Mouse (Mus musculus) forebrain, embryonic 11.5 days (tissue): ENCODE results near the gene Rnf207. TPM values are rescaled to one million over a fixed set of nuclear protein-coding genes. Genes with fewer than 3 reads are reported as not detected.

Experiments
- ATAC-seq: fragments of 200-750 bp; cut with Nextera tagmentation; replicated peaks from 2 replicates; pipeline ENCODE4 v1.8.0; 2017; ENCODE audit warnings: moderate TSS enrichment; ENCODE audit not compliant: low FRiP score
- DNase-seq: peaks from one replicate; pipeline ENCODE4 v3.0.0-alpha.2; 2017; ENCODE audit warnings: low spot score
- H3K27ac ChIP-seq: fragments of 300-500 bp; sonication (generic); 2 replicates; pipeline ENCODE4 v1.5.1; 2014; ENCODE audit warnings: low read depth, low read length
- H3K27me3 ChIP-seq: fragments of 300-500 bp; sonication (generic); 2 replicates; pipeline ENCODE4 v1.6.1; 2014; ENCODE audit warnings: mild to moderate bottlenecking, low read length, mixed read lengths; ENCODE audit not compliant: control insufficient read depth, insufficient read depth
- H3K36me3 ChIP-seq: fragments of 300-500 bp; sonication (generic); 2 replicates; pipeline ENCODE4 v1.6.1; 2014; ENCODE audit warnings: mild to moderate bottlenecking, low read length, moderate library complexity, mixed read lengths; ENCODE audit not compliant: control insufficient read depth, insufficient read depth
- H3K4me1 ChIP-seq: fragments of 300-500 bp; sonication (generic); replicated peaks from 2 replicates; pipeline ENCODE4 v1.6.1; 2014; ENCODE audit warnings: low read length, mixed read lengths; ENCODE audit not compliant: control insufficient read depth, insufficient read depth
- H3K4me2 ChIP-seq: fragments of 300-500 bp; sonication (generic); 2 replicates; pipeline ENCODE4 v1.6.1; 2014; ENCODE audit warnings: low read depth, mild to moderate bottlenecking, low read length, moderate library complexity, mixed read lengths; ENCODE audit not compliant: severe bottlenecking
- H3K4me3 ChIP-seq: fragments of 300-500 bp; sonication (generic); 2 replicates; pipeline ENCODE4 v1.5.1; 2014; ENCODE audit warnings: low read depth, low read length
- H3K9ac ChIP-seq: fragments of 300-500 bp; sonication (generic); 2 replicates; pipeline ENCODE4 v1.6.1; 2014; ENCODE audit warnings: low read length
- H3K9me3 ChIP-seq: fragments of 300-500 bp; sonication (generic); 2 replicates; pipeline ENCODE4 v1.6.1; 2016; ENCODE audit warnings: low read length, mixed read lengths; ENCODE audit not compliant: control insufficient read depth
- WGBS: fragments of 180-500 bp; shearing (Covaris S2); extraction: QIAGEN DNeasy Blood & Tissue Kit; methylation state at CpG from one replicate; pipeline ENCODE4 v1.1.7; 2014; 5-methylcytosine and 5-hydroxymethylcytosine counted together
- polyA plus RNA-seq: library from polyadenylated mRNA; unstranded; fragments of >200 nt; fragmentation: Nextera tagmentation; extraction: Ambion mirVana; gene quantifications from 2 replicates; pipeline ENCODE4 v1.2.1, GENCODE M21; 2014

Gene Rnf207
- polyA plus RNA-seq, 1 experiment from 2014 or later, result 0.60 TPM

DNA sequence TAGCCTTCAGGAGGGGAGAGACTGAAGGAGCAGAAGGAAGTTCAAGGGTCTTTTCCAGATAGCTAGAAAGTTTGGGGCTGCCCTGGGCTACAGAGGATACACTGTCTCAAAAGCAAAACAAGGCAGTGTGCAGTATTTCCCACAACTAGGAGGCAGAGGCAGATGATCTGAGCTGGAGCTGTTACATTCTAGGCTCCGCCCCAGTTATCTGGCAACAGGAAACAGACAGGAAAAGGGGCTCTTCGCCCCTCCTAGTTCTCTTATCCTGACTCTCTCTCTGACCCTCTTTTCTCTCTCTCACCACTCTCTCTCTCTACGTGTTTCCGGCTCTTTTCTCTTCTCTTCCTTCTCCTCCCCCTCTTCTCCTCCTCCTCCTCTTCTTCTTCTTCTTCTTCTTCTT lies 22.9 kb downstream of the Rnf207 start:
- DNase-seq (no peak), ATAC-seq (no peak)
- H3K27ac ChIP-seq, result no peak overlapping the region
- no peak overlapping the region for H3K4me2 ChIP-seq
- WGBS, result 63% methylated on average over 4 of the region's 4 CpGs
- no peak overlapping the region for H3K9ac ChIP-seq
- H3K4me3 ChIP-seq, result no peak overlapping the region
- peaks cover 45% of the 10 kb centered on the region for H3K27me3 ChIP-seq
- H3K36me3 ChIP-seq, result no peaks in the 10 kb centered on the region
- H3K9me3 ChIP-seq, result no peaks in the 10 kb centered on the region
- peaks cover 24% of the 10 kb centered on the region for H3K4me1 ChIP-seq

DNA sequence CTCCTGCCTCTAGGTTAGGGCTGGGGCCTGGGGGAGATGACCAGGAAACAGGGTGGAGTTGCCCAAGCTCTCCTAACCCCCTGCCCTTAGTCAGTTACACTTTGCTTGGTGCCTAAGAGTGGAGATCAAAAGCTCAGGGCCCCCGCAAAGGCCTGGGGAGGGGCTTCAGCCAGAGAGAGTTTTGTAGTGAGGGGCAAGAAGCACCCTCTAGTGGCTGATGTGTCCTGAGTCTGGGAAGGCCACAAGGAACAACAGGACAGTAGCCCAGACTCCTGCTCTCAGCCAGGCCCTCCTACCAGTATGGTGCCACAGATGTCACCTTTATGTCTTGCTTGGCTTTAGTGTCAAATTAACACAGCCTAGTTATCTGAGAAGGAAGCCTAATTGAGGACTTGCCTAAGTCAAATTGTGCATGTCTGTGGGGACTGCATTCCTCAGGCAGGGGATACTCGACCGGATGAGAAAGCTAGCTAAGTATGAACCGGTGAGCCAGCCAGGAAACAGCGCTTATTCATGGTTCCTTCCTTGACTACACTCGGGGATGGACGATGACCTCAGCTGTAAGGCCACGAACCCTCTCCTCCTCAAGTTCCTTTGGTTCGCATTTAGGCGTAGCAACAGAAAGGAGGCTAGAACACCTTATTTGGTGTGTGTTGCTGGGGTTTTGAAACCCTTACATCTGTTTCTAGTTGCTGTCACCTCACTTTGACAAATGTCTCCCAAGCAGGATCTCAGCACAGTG lies 24.4 kb downstream of the Rnf207 start:
- no peak overlapping the region for H3K27ac ChIP-seq
- no peak overlapping the region for H3K4me2 ChIP-seq
- no peaks in the 10 kb centered on the region for H3K36me3 ChIP-seq
- H3K4me3 ChIP-seq, result no peak overlapping the region
- DNase-seq (no peak), ATAC-seq (no peak)
- H3K9ac ChIP-seq, result no peak overlapping the region
- peaks cover 36% of the 10 kb centered on the region for H3K4me1 ChIP-seq
- peaks cover 60% of the 10 kb centered on the region for H3K27me3 ChIP-seq
- H3K9me3 ChIP-seq, result no peaks in the 10 kb centered on the region
- WGBS, result 62% methylated on average over 10 of the region's 10 CpGs

DNA sequence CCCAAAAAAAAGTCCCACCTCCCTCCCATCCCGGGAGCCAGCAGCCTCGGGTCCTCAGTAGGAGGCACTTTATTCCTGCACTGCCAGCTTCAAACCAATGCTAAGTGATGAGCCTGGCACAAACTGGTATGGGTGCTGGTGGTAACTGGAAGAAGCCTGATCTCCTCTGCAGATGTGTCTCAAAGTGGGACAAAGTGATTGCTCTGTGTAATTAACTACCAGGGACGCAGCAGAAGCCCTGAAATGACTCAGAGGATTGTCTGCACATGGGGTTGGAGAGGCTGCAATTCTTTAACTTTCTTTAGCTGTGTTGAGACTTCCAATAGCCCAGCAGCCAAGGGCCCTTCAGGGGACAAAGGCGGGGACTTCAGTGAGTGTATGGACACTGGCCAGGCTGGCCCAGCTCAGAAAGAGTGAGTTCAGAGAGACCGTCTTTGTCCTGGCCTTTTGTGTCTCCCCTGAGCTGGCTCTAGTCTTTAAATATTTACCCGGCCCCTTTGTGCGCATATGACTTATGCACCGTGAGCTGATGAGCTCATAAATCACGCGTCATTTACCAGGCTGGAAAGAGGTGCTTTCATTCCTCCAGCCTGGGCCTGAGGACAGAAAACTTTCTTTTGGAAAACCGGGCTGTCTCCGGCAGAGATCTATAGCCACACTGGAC lies 26.6 kb downstream of the Rnf207 start:
- no peak for DNase-seq
- no peaks in the 10 kb centered on the region for H3K36me3 ChIP-seq

DNA sequence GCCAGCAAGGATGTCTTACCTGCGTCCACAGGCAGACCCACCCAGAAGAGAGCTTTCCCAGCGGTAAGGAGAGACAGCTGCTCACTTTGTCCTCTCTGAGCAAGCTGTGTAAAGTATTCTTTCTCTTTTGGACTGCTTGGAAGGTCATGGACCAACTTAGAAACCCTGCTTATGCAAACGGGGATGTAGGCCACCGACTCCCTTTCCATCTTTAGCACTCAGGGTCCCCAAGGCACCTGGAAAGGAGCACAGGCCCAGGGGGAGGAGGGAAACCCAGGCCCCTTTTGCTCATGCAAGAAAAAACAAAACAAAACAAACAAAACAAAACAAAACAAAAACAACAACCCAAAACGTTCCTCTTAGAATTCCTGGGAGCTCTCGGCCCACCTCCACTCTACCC lies 27.2 kb downstream of the Rnf207 start, which contains the start of gene Hes3:
Gene Hes3 (minus strand): TSS at position 101 of the 400 bp plus-strand sequence.
- Histone ChIP-seq H3K9ac (peak within 1 kb of the TSS; percentile 47; the same call in 1 of the 2 replicates), H3K27me3 (peaks cover 82% of the 10 kb centered on the region), H3K4me3 (peak within 1 kb of the TSS; percentile 25), H3K27ac (no peak within 1 kb of the TSS), H3K4me2 (peak within 1 kb of the TSS; percentile 62), H3K36me3 (no peaks in the 10 kb centered on the region), H3K4me1 (peaks cover 31% of the 10 kb centered on the region), H3K9me3 (no peaks in the 10 kb centered on the region)
- 10% methylated on average over 6 of the region's 6 CpGs for WGBS
- DNase-seq (no peak), ATAC-seq (no peak)

More for the DNA sequence above, 26.6 kb downstream of the Rnf207 start:
- H3K27ac ChIP-seq, result no peak overlapping the region
- WGBS, result 8% methylated on average over 12 of the region's 12 CpGs
- peaks cover 75% of the 10 kb centered on the region for H3K27me3 ChIP-seq
- no peaks in the 10 kb centered on the region for H3K9me3 ChIP-seq
- no peak overlapping the region for H3K9ac ChIP-seq
- no peak overlapping the region for H3K4me3 ChIP-seq
- H3K4me1 ChIP-seq, result peaks cover 31% of the 10 kb centered on the region
- ATAC-seq, result no peak
- H3K4me2 ChIP-seq, result no peak overlapping the region

DNA sequence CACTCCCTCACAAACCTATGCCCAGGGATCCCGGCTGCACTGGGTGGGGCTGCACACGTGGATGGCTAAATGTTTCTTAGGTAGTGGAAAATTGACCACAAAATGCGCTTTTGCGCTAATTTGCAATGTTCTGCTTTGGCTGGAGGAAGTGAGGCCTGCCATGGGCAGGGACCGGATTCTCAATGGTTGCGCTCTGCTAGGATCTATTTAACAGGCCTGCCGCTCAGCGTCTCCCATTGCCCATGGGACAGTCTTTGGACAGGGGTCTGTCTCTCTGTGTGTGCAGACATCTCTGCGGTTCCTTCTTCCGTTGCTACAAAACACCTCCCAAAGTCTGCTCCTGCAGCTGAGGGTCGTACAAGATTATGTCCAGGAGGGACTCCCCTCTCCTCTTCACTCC lies 27.8 kb downstream of the Rnf207 start:
- peak overlapping the region; percentile 62; the same call in 1 of the 2 replicates for H3K4me2 ChIP-seq
- H3K27ac ChIP-seq, result no peak overlapping the region
- H3K4me1 ChIP-seq, result peaks cover 35% of the 10 kb centered on the region
- peaks cover 87% of the 10 kb centered on the region for H3K27me3 ChIP-seq
- no peaks in the 10 kb centered on the region for H3K9me3 ChIP-seq
- 0 out of 2 replicates have a peak overlapping the region, but pooled peaks have one; percentile 25 for H3K4me3 ChIP-seq
- no peak overlapping the region for H3K9ac ChIP-seq
- WGBS, result 5% methylated on average over 11 of the region's 11 CpGs
- DNase-seq (no peak), ATAC-seq (no peak)
- no peaks in the 10 kb centered on the region for H3K36me3 ChIP-seq

DNA sequence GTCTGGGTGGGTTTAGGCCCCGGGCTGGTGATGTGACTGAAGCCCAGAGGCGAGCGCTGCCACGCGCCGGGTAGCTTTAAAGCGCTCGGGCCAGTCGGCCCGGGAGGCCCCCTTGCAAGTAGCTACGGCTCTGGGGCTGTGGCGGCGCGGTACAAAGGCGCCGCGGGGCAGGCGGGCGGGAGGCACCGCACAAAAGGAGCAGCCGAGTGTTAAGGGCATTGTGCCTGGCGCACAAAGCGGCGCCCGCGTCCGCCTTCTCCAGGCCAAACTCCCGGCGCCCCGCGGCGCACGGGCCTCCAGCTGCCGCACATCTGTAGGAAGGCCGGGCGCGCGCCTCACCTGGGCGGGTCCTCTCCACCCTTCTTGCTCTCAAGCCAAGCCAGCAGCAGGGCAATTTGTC lies 28.4 kb downstream of the Rnf207 start:
- WGBS, result under 1% methylated on average over 32 of the region's 39 CpGs
- H3K36me3 ChIP-seq, result no peaks in the 10 kb centered on the region
- H3K27me3 ChIP-seq, result peaks cover 87% of the 10 kb centered on the region
- peak overlapping the region; percentile 47 for H3K9ac ChIP-seq
- no peak overlapping the region for H3K27ac ChIP-seq
- H3K4me1 ChIP-seq, result peaks cover 37% of the 10 kb centered on the region
- peak overlapping the region; percentile 62 for H3K4me2 ChIP-seq
- DNase-seq (peak; percentile 85), ATAC-seq (peak; percentile 73)
- H3K9me3 ChIP-seq, result no peaks in the 10 kb centered on the region
- peak overlapping the region; percentile 25 for H3K4me3 ChIP-seq

DNA sequence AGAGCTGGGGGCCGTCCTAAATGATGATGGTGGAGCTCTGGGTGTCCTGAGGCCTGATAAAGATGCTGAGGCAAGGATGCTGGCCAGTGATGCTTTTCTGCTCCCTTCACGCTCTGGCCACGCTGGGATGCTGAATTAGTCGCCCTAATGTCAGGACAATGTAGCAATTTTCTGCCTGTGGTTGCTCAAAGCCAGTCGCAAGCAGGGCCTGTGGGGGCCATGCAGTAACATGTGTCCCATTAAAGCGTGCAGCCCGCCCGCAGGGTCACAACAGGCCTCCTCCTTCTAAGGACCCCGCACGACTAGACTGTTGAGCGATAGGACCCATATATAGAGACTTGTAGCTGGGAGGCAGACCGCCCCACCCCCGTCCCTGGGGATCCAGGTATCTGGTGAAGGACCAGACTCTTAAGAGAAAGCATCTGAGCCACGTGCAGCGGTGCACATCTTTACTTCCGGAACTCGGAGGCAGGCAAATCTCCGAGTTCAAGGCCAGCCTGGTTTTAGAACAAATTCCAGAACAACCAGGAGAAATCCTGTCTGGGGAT lies 30.3 kb downstream of the Rnf207 start:
- peaks cover 35% of the 10 kb centered on the region for H3K4me1 ChIP-seq
- no peak overlapping the region for H3K27ac ChIP-seq
- H3K4me3 ChIP-seq, result no peak overlapping the region
- H3K9ac ChIP-seq, result no peak overlapping the region
- peaks cover 90% of the 10 kb centered on the region for H3K27me3 ChIP-seq
- H3K4me2 ChIP-seq, result no peak overlapping the region
- DNase-seq (no peak), ATAC-seq (no peak)
- H3K9me3 ChIP-seq, result no peaks in the 10 kb centered on the region
- no peaks in the 10 kb centered on the region for H3K36me3 ChIP-seq
- WGBS, result 35% methylated on average over 18 of the region's 18 CpGs

DNA sequence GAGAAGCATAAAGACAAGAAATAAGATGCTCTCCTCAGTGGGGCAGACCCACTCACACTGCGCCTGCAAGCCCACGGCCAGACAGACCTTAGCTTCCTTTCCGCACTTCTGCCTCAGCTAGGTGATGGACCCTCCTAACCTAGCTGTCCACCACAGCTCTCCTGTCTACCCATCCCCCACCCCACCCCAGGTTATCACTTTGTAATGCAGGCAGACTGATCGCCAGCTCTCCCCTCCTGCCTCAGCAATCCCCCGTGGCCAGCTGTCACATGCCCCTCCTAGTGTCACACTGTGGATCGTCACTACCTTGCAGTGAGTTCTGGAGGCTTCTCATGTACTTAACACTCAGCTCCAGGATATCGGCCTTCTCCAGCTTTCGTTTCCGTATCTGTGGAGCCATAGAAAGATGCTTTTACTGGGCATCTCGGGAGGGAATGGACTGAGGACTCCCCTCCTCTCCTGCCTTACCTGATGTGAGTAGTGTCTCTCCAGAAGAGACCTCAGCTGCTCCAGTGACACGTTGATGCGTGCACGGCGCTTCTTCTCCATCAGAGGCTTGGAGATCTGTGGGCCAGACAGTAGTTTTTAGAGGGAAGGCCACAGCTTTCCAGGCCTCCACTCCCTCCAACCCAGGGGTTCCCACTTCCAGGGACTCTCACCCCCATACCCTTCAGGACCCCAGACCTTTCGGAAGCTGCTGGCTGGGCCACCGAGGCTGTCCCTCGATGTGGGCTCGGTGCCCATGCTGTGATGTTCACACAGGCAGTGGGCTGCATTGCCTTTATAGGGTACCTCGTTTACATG lies 31.3 kb downstream of the Rnf207 start:
- DNase-seq (no peak), ATAC-seq (no peak)
- Histone ChIP-seq H3K9ac (no peak overlapping the region), H3K27me3 (peaks cover 91% of the 10 kb centered on the region), H3K36me3 (no peaks in the 10 kb centered on the region), H3K9me3 (no peaks in the 10 kb centered on the region), H3K4me2 (no peak overlapping the region; the same call in 1 of the 2 replicates), H3K4me3 (no peak overlapping the region), H3K4me1 (peaks cover 34% of the 10 kb centered on the region), H3K27ac (no peak overlapping the region)
- 10% methylated on average over 19 of the region's 19 CpGs for WGBS
